Mouse (Mus musculus) forebrain, embryonic 14.5 days (tissue): ENCODE results near the gene Bnc2. TPM values are rescaled to one million over a fixed set of nuclear protein-coding genes. Genes with fewer than 3 reads are reported as not detected.

Source experiments
- ATAC-seq: fragments of 200-750 bp; cut with Nextera tagmentation; 2 replicates; pipeline ENCODE4 v1.8.0; 2017; ENCODE audit warnings: mild to moderate bottlenecking, moderate library complexity
- DNase-seq: peaks from one replicate; pipeline ENCODE4 v3.0.0-alpha.2; 2015; ENCODE audit warnings: low spot score
- H3K27ac ChIP-seq: fragments of 300-500 bp; sonication (generic); 2 replicates; pipeline ENCODE4 v1.5.1; 2014; ENCODE audit warnings: low read depth, mild to moderate bottlenecking, control low read depth, low read length, moderate library complexity
- H3K27me3 ChIP-seq: fragments of 300-500 bp; sonication (generic); replicated peaks from 2 replicates; pipeline ENCODE4 v1.6.1; 2014; ENCODE audit warnings: low read length, control low read depth, mixed read lengths; ENCODE audit not compliant: control insufficient read depth, insufficient read depth
- H3K36me3 ChIP-seq: fragments of 300-500 bp; sonication (generic); 2 replicates; pipeline ENCODE4 v1.6.1; 2014; ENCODE audit warnings: low read length, control low read depth; ENCODE audit not compliant: control insufficient read depth, insufficient read depth
- H3K4me1 ChIP-seq: fragments of 300-500 bp; sonication (generic); 2 replicates; pipeline ENCODE4 v1.6.1; 2014; ENCODE audit warnings: antibody characterized with exemption, low read length, control low read depth; ENCODE audit not compliant: control insufficient read depth, insufficient read depth
- H3K4me2 ChIP-seq: fragments of 300-500 bp; sonication (generic); 2 replicates; pipeline ENCODE4 v1.6.1; 2014; ENCODE audit warnings: mild to moderate bottlenecking, control low read depth, low read length
- H3K4me3 ChIP-seq: fragments of 300-500 bp; sonication (generic); 2 replicates; pipeline ENCODE4 v1.5.1; 2014; ENCODE audit warnings: low read depth, low read length, control low read depth
- H3K9ac ChIP-seq: fragments of 300-500 bp; sonication (generic); 2 replicates; pipeline ENCODE4 v1.6.1; 2014; ENCODE audit warnings: mild to moderate bottlenecking, low read length, control low read depth, moderate library complexity
- H3K9me3 ChIP-seq: fragments of 300-500 bp; sonication (generic); replicated peaks from 2 replicates; pipeline ENCODE4 v1.6.1; 2016; ENCODE audit warnings: low read length, control low read depth, mixed read lengths; ENCODE audit not compliant: control insufficient read depth
- whole genome bisulfite sequencing: fragments of 180-500 bp; shearing (Covaris S2); extraction: QIAGEN DNeasy Blood & Tissue Kit; methylation state at CpG from one replicate; pipeline ENCODE4 v1.1.7; 2014; 5-methylcytosine and 5-hydroxymethylcytosine counted together
- polyA plus RNA-seq: library from polyadenylated mRNA; unstranded; fragments of >200 nt; fragmentation: Nextera tagmentation; extraction: Ambion mirVana; gene quantifications from 2 replicates; pipeline ENCODE4 v1.2.1, GENCODE M21; 2014

Gene Bnc2
- polyA plus RNA-seq, 1 experiment from 2014 or later: 2.0 TPM

DNA sequence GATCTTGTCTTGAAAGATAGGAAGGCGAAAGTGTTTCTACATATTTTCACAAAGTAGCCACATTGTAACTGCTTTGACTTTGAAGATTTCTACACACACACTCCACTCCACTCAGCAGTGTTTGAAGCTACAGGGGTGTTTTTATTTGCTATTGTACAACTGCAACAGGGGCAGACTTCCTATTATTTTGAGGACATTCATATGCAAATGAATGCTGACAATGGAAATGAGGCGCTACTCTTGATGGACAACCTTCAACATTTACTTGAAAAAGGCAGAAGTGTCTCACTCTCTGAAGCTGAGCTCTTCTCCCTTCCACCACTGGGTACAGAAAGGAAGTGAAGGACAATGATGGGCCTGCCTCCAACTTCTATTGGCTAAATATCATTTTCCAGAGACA is 146.7 kb downstream of the Bnc2 start:
- Histone ChIP-seq H3K4me3 (no peak overlapping the region), H3K9me3 (no peaks in the 10 kb centered on the region), H3K4me2 (no peak overlapping the region), H3K4me1 (peaks cover 26% of the 10 kb centered on the region), H3K27me3 (no peaks in the 10 kb centered on the region), H3K27ac (no peak overlapping the region), H3K36me3 (no peaks in the 10 kb centered on the region), H3K9ac (no peak overlapping the region)
- no peak for ATAC-seq
- DNase-seq: peak; percentile 19
- 14% methylated on average over 2 of the region's 2 CpGs for WGBS

GRCm38 (mm10) chr4:84527066-84527933 is 147.8 kb downstream of the Bnc2 start:
- no peaks in the 10 kb centered on the region for H3K36me3 ChIP-seq
- DNase-seq: no peak

GRCm38 (mm10) chr4:84523651-84524221 is 151.3 kb downstream of the Bnc2 start:
- 17% methylated on average over 4 of the region's 4 CpGs for WGBS
- Histone ChIP-seq H3K9ac (no peak overlapping the region), H3K27me3 (no peaks in the 10 kb centered on the region), H3K4me2 (no peak overlapping the region), H3K36me3 (no peaks in the 10 kb centered on the region), H3K9me3 (no peaks in the 10 kb centered on the region), H3K4me3 (no peak overlapping the region), H3K4me1 (peaks cover 24% of the 10 kb centered on the region), H3K27ac (no peak overlapping the region)
- peak; percentile 71 for DNase-seq
- ATAC-seq: peak; percentile 68

More at GRCm38 (mm10) chr4:84527066-84527933, 147.8 kb downstream of the Bnc2 start:
- Histone ChIP-seq H3K4me1 (peaks cover 29% of the 10 kb centered on the region), H3K9ac (no peak overlapping the region), H3K4me3 (no peak overlapping the region), H3K4me2 (no peak overlapping the region), H3K27me3 (no peaks in the 10 kb centered on the region), H3K27ac (no peak overlapping the region), H3K9me3 (no peaks in the 10 kb centered on the region)
- 16% methylated on average over 15 of the region's 15 CpGs for WGBS
- no peak for ATAC-seq

GRCm38 (mm10) chr4:84523211-84523610 is 151.9 kb downstream of the Bnc2 start:
- no peak for DNase-seq
- Histone ChIP-seq H3K9ac (no peak overlapping the region), H3K27ac (no peak overlapping the region), H3K9me3 (no peaks in the 10 kb centered on the region), H3K4me2 (no peak overlapping the region), H3K4me3 (no peak overlapping the region), H3K4me1 (peaks cover 21% of the 10 kb centered on the region), H3K36me3 (no peaks in the 10 kb centered on the region), H3K27me3 (no peaks in the 10 kb centered on the region)
- WGBS: 14% methylated on average over 5 of the region's 5 CpGs
- ATAC-seq: peak; percentile 65; the same call in 1 of the 2 replicates

DNA sequence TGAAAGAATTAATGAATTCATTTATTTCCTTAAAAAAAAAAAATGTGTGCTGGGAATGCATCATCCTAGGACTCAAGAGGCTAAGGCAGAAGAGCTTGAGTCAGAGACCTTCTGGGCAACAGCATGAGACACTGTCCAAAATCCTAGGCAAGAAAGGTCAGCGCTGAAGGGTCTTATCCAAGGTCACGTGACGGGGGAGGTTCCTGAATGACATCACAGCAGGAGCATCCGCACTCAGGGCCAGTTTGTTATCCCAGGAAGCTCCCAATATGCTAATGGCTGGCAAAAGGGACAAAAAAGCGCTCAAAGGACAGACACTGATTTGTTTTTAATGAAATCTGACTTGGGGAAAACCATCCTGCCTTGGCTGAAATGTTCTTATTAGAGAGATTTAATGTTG is 153.5 kb downstream of the Bnc2 start:
- no peak overlapping the region for H3K4me3 ChIP-seq
- no peak overlapping the region for H3K27ac ChIP-seq
- peaks cover 9% of the 10 kb centered on the region; the same call in 1 of the 2 replicates for H3K4me1 ChIP-seq
- ATAC-seq: no peak
- WGBS: 85% methylated on average over 5 of the region's 5 CpGs
- no peaks in the 10 kb centered on the region for H3K27me3 ChIP-seq
- H3K9ac ChIP-seq: no peak overlapping the region
- no peaks in the 10 kb centered on the region for H3K9me3 ChIP-seq
- no peak for DNase-seq
- H3K36me3 ChIP-seq: no peaks in the 10 kb centered on the region
- no peak overlapping the region for H3K4me2 ChIP-seq

DNA sequence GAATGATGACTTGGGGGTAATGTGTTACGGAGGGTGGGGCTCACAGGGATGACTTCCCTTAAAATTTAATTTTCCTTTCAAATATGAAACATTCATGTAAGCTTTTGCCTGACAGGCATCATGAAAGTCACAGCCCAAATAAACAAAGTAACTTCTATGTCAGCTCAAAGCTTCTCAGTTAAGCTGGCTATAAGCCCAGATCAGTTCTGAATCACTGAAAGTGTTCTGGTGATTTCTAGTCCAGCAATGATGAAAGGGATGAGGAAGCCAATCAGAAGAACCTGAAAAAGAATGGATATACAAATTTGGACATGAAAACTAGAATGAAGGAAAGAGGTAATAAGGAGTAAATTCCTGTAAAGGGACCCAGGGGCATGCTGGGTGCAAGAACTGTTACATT is 164.6 kb downstream of the Bnc2 start:
- Histone ChIP-seq H3K4me2 (no peak overlapping the region), H3K4me3 (no peak overlapping the region), H3K27ac (no peak overlapping the region), H3K9me3 (no peaks in the 10 kb centered on the region), H3K27me3 (no peaks in the 10 kb centered on the region), H3K36me3 (no peaks in the 10 kb centered on the region), H3K4me1 (no peaks in the 10 kb centered on the region), H3K9ac (no peak overlapping the region)
- WGBS: 93% methylated on average over 1 of the region's 1 CpGs
- DNase-seq: no peak
- no peak for ATAC-seq

DNA sequence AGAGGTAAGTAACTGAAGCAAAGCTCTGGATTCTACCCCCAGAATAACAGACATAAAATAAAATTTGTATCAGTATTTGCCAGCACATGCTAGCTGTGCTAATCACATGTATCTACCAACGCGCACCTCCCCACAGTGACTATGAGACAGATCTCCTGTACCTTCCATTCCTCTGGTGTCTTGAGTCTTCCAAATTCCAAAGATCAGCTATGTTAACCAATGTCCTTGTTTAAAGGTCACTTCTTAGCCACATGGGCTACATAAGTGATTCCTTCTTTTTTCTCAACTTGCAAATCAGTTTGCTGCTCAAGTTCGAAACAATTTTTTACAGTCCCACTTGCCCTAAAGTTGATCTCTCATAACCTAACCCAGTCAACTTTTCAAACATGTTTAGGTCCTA is 167.5 kb downstream of the Bnc2 start:
- H3K4me1 ChIP-seq: no peaks in the 10 kb centered on the region
- no peak for DNase-seq
- no peaks in the 10 kb centered on the region for H3K27me3 ChIP-seq
- H3K36me3 ChIP-seq: no peaks in the 10 kb centered on the region
- H3K9me3 ChIP-seq: no peaks in the 10 kb centered on the region
- no peak overlapping the region for H3K4me3 ChIP-seq
- H3K27ac ChIP-seq: no peak overlapping the region
- ATAC-seq: no peak
- H3K9ac ChIP-seq: no peak overlapping the region
- WGBS: 98% methylated on average over 3 of the region's 3 CpGs
- no peak overlapping the region for H3K4me2 ChIP-seq

DNA sequence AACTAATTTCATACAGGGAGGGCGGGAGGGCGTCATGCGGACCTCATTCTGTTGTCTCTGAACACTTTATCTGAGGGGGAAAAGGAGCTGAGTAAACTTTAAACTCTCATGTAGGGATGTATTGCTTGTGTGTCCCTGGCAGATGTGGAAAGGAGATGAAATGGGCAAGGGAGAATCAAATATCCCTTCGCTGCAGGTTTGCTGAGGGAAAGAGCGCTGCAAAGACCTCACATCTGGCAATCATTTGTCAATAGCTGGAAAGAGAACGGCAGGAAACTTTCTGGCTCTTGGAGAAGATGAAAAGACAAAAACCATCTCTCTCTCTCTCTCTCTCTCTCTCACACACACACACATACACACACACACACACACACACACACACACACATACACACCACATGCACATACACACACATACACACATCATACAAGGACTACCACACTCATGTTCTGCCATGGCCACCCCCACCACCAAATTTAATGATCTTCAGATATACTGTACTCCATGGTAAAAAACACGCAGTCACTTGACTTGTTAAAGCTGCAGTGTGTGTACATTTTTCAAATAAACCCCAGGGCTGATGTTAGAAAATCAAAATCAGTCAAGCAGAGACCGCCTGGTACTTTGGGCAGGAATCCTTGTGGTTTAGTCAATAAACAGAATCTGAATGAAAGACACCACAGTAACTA is 172.3 kb downstream of the Bnc2 start:
- H3K36me3 ChIP-seq: no peaks in the 10 kb centered on the region
- DNase-seq (no peak), ATAC-seq (no peak)
- no peak overlapping the region for H3K27ac ChIP-seq
- no peak overlapping the region for H3K4me2 ChIP-seq
- H3K27me3 ChIP-seq: no peaks in the 10 kb centered on the region
- no peak overlapping the region for H3K4me3 ChIP-seq
- H3K9ac ChIP-seq: no peak overlapping the region
- H3K9me3 ChIP-seq: no peaks in the 10 kb centered on the region
- 82% methylated on average over 8 of the region's 8 CpGs for WGBS
- H3K4me1 ChIP-seq: no peaks in the 10 kb centered on the region
